7 mouse cellular contexts compared by ENCODE assay signal in genomic region chr4:125132394-125132793, GRCm38 (mm10). TPM values are rescaled to one million over a fixed set of nuclear protein-coding genes. Genes with fewer than 3 reads are reported as not detected.
DNase-seq lines count a peak whose midpoint lies in the region; ATAC-seq and TF ChIP-seq lines count a peak whose summit lies in the region.

No protein-coding gene starts in this region.

- no peaks in the 10 kb centered on the region for H3K4me1 ChIP-seq in lung, postnatal 0 days (ENCODE audit: insufficient read depth, low read depth, low read length)

- 32% methylated on average over 5 of the region's 5 CpGs for WGBS in lung, postnatal 0 days

- no peaks in the 10 kb centered on the region for H3K27me3 ChIP-seq in lung, postnatal 0 days (replicated peaks; ENCODE audit: insufficient read depth, low read length)

- H3K36me3 ChIP-seq in lung, postnatal 0 days (ENCODE audit: insufficient read depth, low read length) = no peaks in the 10 kb centered on the region

- H3K9ac ChIP-seq in lung, postnatal 0 days (replicated peaks; ENCODE audit: low read depth) = no peak overlapping the region

- H3K4me2 ChIP-seq in lung, postnatal 0 days (replicated peaks; ENCODE audit: low read depth, low read length) = no peak overlapping the region

- H3K9me3 ChIP-seq in lung, postnatal 0 days (ENCODE audit: low read length) = no peaks in the 10 kb centered on the region

- H3K27ac ChIP-seq in layer of hippocampus, adult 2 months = no peak overlapping the region
- no peak overlapping the region for H3K27ac ChIP-seq in lung, postnatal 0 days (ENCODE audit: low read length)

- peak in 1 of 2 experiments; percentile 70 for DNase-seq in layer of hippocampus, adult 2 months (ENCODE audit: low spot score in 2 of 2)
- DNase-seq in layer of hippocampus, adult 9-11 months = no peak
- DNase-seq in ES-CJ7 (ENCODE audit: low read depth, low spot score) = peak; percentile 90
- peak; percentile 85 for DNase-seq in adrenal gland, postnatal 14 days
- peak; percentile 72 for DNase-seq in forelimb bud, embryonic 11.5 days (ENCODE audit: low read depth, low spot score)
- peak; percentile 27 for DNase-seq in lung, postnatal 0 days (ENCODE audit: low spot score)
- DNase-seq in spleen, postnatal 36 days (ENCODE audit: low spot score in 2 of 2) = peak; percentile 58 to 69

- no peak for TF ChIP-seq EP300 in lung, postnatal 0 days (IDR thresholded peaks at IDR 0.05)

- no peak for ATAC-seq in lung, postnatal 0 days

- peak; percentile 90 for TF ChIP-seq CTCF in layer of hippocampus, adult 2 months (conservative IDR thresholded peaks at IDR 0.05)
- TF ChIP-seq CTCF in lung, postnatal 0 days (IDR thresholded peaks at IDR 0.05) = peak; percentile 79

- no peak overlapping the region for H3K4me3 ChIP-seq in layer of hippocampus, adult 2 months
- no peak overlapping the region for H3K4me3 ChIP-seq in lung, postnatal 0 days (ENCODE audit: low read depth, low read length)

RNA-seq across cellular contexts. Expression of gene Zc3h12a, which starts 4.8 kb away (rescaled TPM):
- 1 to 10 TPM; 1.1 to 1.2 TPM for total RNA-seq in layer of hippocampus, adult 2 months (2021)
- 5.4 and 6.3 TPM in 2 replicates for total RNA-seq in adrenal gland, postnatal 14 days (2021)
- polyA plus RNA-seq in lung, postnatal 0 days (2015; fragmentation: Nextera tagmentation; extraction: Ambion mirVana) = 1.6 and 2.3 TPM in 2 replicates

RNA-seq across cellular contexts. Expression of gene Meaf6, which starts 47.5 kb away (rescaled TPM):
- total RNA-seq in layer of hippocampus, adult 2 months (2021) = 100 to 1,000 TPM; 111 to 116 TPM
- 28.9 and 33.0 TPM in 2 replicates for total RNA-seq in adrenal gland, postnatal 14 days (2021)
- 29.7 and 32.1 TPM in 2 replicates for polyA plus RNA-seq in lung, postnatal 0 days (2015; fragmentation: Nextera tagmentation; extraction: Ambion mirVana)
